Mouse (Mus musculus) liver, adult (tissue): ENCODE data around the gene Prr29.

Experiments
- GATA4 ChIP-seq: IDR thresholded peaks from 2 replicates; pipeline ENCODE4 v1.6.1; 2014; ENCODE audit warnings: mild to moderate bottlenecking, low read length; ENCODE audit not compliant: insufficient replicate concordance

The Prr29 gene

GRCm38 (mm10) chr11:106383051-106383790, 17.9 kb downstream of the Prr29 start:
- TF ChIP-seq GATA4 = peak; percentile 12; the same call in 1 of the 2 replicates

GRCm38 (mm10) chr11:106386409-106386808, 21.1 kb downstream of the Prr29 start:
- no peak for TF ChIP-seq GATA4

GRCm38 (mm10) chr11:106387020-106387419, 21.7 kb downstream of the Prr29 start:
- TF ChIP-seq GATA4 = no peak

- TF ChIP-seq GATA4 = no peak
Observed at GRCm38 (mm10) chr11:106387791-106388216, 22.5 kb downstream of the Prr29 start, which contains the start of gene Icam2. Gene Icam2, minus strand, starts transcription at chr11:106388075.

- no peak for TF ChIP-seq GATA4
Observed at GRCm38 (mm10) chr11:106389611-106390010, 24.3 kb downstream of the Prr29 start.

GRCm38 (mm10) chr11:106390757-106391156, 25.5 kb downstream of the Prr29 start:
- TF ChIP-seq GATA4 = no peak

GRCm38 (mm10) chr11:106391546-106392188, 26.4 kb downstream of the Prr29 start:
- TF ChIP-seq GATA4 = no peak

GRCm38 (mm10) chr11:106392597-106393330, 27.5 kb downstream of the Prr29 start:
- no peak for TF ChIP-seq GATA4

- TF ChIP-seq GATA4 = no peak
Observed at GRCm38 (mm10) chr11:106393331-106393616, 28.0 kb downstream of the Prr29 start.

GRCm38 (mm10) chr11:106397656-106398055, 32.4 kb downstream of the Prr29 start:
- no peak for TF ChIP-seq GATA4

GRCm38 (mm10) chr11:106398481-106398880, 33.2 kb downstream of the Prr29 start:
- TF ChIP-seq GATA4 = no peak

GRCm38 (mm10) chr11:106410011-106410410, 44.7 kb downstream of the Prr29 start:
- no peak for TF ChIP-seq GATA4

GRCm38 (mm10) chr11:106410507-106410906, 45.2 kb downstream of the Prr29 start:
- TF ChIP-seq GATA4 = no peak

GRCm38 (mm10) chr11:106411157-106411556, 45.9 kb downstream of the Prr29 start:
- TF ChIP-seq GATA4 = no peak

GRCm38 (mm10) chr11:106412641-106413360, 47.5 kb downstream of the Prr29 start:
- TF ChIP-seq GATA4 = peak; percentile 46; the same call in 1 of the 2 replicates
